Mouse (Mus musculus): ENCODE measurements around the gene E030018B13Rik. TPM values are rescaled to one million over a fixed set of nuclear protein-coding genes. Genes with fewer than 3 reads are reported as not detected.
A peak's percentile ranks its signal among the peaks of the same experiment; 100 is the strongest.

Gene E030018B13Rik
- total RNA-seq (2015; ENCODE audit: low replicate concordance), result not detected in 2 replicates
- total RNA-seq (2017; ENCODE audit: low replicate concordance), result not detected in 2 replicates

DNA sequence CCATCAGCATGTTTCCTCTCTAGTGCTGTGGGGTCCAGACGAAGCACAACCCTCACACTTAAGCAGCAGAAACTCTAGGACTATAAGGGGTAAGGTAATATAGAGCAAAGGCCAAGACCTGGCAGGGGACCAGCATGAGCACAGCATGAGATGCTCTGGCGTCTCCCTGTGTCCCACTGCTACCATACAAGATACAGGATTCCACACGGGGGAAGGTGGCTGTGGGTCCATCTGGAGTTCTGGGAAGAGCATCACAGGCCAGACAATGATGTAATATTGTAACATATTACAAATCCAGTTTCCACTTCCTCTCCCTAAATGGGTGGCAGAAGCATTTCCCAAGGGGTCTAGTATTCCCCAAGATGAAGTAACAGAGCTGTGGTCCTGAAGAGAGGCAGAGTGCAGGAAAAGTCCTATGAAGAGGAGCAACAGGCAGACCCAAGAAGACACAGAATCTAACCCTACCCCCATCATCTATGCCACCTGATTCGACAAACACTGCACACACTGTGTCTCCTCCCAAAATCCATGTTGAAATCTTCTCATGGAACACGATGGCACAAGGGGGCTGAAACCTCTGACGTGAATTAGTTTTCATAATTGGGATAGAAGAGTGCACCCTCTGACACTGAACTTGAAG is at the start of gene E030018B13Rik:
E030018B13Rik (plus strand) TSS at position 590 of the 640 bp plus-strand sequence.
- ATAC-seq (replicated peaks; ENCODE audit: low FRiP score, poor library complexity, severe bottlenecking), result no peak

DNA sequence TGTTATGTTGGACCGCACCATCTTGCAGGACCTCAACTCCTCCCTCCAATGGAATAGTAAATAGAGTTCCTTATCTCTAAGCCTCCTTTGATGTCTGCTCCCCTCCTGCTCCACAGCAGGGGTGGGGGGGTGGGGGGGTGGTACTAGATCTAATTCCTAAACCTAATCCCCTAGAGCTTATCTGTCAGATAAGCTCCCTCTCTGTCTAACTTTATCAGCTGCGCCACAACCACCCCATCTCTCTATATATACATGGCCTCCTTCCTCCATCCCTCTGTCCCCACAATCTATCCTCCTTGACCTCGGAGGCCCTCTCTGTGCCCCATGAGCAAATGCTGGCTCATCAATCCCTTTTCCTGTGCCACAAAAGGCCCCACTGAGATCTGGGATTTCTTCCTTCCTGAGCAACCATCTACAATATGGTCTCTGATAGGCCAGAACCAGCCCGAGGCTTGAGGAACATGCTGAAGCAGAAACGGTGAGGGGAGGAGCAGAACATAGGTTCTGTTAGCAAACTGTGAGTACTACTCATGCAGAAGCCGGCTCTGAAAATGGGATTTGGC is 48.2 kb upstream of the E030018B13Rik start:
- ATAC-seq (replicated peaks; ENCODE audit: low FRiP score, poor library complexity, severe bottlenecking), result no peak

DNA sequence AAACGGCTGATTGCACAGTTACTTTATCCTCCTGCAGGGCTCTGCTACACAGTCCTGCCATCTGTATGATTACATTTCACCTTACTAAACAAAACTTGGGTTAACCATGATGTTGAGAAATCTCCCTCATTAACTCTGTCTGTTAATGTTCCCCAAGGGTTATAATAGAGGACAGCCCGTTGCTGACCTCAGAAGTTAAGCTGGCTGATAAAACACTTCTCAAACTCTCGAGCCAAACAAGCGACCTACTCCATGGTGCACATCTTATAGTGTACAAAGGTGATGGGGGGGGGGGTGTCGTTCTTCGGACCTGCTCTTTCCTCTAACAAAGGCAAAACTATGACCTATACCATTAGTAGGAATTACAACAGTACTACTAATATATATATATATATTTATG is 45.0 kb upstream of the E030018B13Rik start:
- ATAC-seq (replicated peaks; ENCODE audit: low FRiP score, poor library complexity, severe bottlenecking), result no peak

DNA sequence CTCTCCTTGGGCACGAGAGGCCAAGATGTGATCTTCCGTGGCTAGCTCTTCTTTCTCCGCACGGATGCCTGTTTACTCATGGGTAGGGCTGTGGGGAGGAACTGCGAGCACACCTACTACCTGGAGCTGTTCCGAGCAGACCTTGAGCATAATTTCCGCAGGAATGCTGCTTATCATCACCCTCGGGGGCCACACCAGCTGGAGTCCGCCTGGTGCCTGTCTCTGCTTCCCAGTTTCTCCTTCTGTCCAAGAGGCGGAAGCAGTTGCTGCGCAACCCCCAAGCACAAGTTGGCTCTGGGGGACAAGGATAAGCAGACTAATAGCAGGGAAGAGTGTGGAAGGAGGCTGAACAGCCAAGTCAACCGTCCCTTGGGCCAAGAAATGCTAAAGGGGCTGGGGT is 42.8 kb upstream of the E030018B13Rik start:
- ATAC-seq (replicated peaks; ENCODE audit: low FRiP score, poor library complexity, severe bottlenecking), result no peak

DNA sequence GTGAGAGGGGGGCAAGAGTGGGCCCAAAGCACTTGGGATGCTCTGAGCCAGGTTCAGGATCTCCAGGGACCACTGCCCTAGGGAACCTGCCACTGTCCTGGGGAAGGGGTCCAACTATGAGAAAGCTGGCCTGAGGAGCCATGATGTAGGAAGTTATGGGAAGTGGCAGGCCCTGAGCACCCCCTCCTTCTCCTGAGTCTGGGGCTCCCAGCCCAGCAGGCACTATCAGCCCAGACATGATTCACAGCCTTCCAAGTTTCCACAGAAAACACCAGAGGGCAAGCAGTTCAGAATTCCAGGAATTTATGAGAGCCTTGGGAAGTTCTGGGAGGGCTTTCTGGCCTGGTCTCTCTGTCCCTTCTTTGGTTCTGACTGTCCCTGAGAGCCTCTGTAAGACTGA is 41.0 kb upstream of the E030018B13Rik start:
- no peak for ATAC-seq (replicated peaks; ENCODE audit: low FRiP score, poor library complexity, severe bottlenecking)

DNA sequence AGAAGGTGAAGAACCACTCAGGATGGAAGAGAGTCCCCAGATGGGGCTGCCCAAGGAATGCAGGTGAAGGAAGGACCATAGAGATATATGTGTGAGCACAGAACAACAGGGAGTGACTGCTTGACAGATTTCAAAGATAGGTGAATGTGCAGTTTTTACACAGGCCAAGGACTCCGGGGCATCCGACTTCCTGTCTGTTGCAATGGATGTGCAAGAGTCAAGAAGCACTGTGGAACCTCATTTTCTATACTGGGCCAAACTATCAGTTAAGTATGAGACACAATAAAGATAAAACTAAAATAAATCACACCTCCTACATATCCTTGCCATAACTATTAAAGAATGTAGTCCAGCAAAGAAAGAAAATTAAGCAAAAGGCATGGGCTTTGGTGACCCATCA is 40.0 kb upstream of the E030018B13Rik start:
- ATAC-seq (replicated peaks; ENCODE audit: low FRiP score, poor library complexity, severe bottlenecking), result no peak

DNA sequence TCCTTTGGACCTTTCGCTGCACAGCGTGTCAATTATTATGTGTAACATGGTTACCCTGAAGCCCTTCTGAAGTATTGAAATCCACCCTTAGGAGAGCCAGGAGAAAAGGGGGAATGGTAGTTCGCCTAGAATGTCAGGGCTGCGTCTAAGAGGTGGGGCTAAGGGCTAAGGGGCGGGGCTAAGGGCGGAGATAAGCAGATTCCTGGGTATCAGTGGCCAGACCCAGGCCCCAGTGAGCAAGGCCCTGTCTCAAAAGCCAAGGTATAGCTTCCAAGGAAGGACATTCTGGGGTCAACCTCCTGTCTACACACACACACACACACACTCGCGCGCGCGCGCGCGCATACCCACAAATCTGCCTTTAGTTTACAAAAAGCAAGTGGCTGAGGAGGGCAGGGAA is 39.0 kb upstream of the E030018B13Rik start:
- ATAC-seq (replicated peaks; ENCODE audit: low FRiP score, poor library complexity, severe bottlenecking), result no peak

DNA sequence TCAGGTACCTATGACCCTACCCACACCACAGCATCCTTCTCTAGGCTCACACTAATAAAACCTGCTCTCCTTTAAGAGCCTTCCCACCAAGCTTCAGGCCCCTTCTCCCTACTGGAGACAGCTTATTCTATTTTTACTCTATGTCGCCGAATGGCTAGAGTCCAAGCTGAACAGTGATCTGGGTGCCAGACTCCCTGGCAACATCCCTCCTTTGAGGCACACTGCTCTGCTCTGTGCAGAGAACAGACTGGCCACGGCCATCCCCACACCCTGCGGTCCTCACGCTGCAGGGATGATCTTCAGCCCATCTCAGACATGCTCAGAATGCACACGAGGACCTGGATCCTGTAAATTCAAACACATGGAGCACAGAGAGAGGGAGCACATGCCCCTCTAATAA is 37.1 kb upstream of the E030018B13Rik start:
- ATAC-seq (replicated peaks; ENCODE audit: low FRiP score, poor library complexity, severe bottlenecking), result no peak

DNA sequence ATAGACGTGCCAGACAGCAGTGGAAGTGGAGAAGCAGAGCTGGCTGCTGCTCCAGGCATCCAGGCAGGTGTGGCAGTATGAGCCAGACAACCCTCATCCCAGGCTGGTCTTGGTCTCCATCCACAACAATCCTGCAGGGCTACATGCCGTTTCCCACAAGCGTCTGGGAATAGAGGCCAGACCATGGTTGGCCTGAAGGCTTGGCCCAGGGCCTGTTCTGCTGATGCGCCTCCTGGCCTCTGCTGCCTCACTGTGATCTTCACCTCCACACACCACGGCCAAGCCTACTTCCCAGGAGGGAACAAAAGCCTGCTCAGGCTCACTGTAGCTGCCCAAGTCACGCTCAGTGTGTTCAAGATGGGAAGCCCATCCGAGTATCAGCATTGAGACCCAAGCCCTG is 33.9 kb upstream of the E030018B13Rik start:
- ATAC-seq (replicated peaks; ENCODE audit: low FRiP score, poor library complexity, severe bottlenecking), result no peak

DNA sequence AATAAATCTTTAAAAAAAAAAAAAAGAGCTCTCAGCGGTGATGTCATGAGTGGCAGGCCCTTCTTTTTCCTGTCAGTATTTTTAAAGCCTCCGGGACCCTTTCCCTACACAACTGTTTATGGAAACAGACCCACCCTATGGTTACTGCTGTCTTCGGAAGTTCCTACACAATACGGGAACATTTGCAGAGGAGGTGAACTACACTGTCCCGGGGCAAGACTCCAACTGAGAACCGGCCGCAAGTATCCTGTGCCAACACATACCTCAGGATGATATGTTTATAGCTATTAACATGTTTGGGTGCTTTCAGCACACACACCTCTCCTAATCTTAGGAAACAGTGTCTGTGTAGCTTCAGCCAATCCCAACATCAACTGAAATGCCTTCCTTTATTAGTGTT is 31.6 kb upstream of the E030018B13Rik start:
- ATAC-seq (replicated peaks; ENCODE audit: low FRiP score, poor library complexity, severe bottlenecking), result no peak

DNA sequence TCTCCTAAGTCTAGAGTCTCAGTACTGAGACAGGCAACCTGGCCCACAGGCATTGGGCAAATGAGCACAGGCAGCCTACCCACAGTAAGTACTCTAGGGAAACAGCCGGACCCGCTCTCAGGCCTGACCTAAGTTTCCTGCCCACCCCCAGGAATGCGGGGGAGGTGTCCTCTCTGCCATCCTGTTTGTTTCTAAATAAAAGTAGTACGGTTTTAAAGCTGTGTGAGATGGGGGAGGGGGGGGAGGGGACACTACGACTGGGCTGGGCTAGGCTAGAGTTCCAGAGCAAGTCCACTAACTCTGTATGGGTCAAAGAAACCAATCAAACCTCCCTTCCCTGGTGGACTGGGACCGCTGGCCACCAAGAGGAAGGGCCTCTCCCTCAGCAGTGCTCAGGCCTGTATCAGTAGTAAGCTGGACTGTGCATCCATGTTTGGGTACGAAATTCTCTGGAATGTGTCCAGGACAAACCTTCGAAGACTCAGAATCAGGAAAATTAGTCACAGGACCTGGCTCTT is 29.6 kb upstream of the E030018B13Rik start:
- no peak for ATAC-seq (replicated peaks; ENCODE audit: low FRiP score, poor library complexity, severe bottlenecking)

DNA sequence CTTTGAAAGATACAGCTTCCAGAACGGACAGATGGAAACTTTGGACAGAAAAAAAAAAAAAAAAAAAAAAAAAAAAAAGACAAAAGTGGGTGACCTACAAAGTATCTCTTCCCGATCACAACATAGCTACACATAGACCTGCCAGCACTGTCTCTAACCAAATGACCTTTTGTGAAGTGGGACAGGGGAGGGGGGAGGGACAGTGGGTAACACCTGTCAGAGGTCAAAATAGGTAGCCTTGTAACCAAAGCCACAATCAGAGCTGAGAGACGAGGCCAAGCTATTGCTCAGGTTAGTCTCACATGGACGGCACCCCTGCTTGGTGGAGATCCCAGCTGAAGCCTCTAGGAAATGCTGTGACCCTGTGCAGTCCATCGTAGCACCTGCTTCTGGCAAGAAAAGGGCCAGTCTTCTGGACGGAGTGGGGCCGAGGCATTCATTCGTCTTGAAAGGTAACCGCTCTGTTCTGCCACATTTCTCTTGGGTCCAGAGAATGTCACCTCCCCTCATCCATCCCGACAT is 29.0 kb upstream of the E030018B13Rik start:
- ATAC-seq (replicated peaks; ENCODE audit: low FRiP score, poor library complexity, severe bottlenecking), result no peak

DNA sequence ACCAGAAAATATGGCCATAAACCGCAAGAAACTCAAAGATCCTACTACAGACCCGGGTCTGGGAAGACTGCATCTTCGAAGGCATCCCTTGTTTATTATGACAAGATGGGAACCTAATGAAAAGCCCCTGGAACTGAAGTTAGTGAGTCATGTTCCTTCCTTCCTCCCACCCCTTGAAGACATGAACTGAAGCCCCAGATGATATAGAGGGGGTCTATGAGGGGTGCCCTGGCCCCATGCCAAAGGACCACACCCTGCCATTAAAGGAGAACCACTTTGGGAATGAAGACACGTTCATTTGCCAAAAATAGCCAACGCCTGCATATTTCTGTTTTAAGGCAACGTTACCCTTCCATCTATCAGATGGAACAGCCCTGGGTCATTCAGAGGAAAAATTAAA is 28.0 kb upstream of the E030018B13Rik start:
- no peak for ATAC-seq (replicated peaks; ENCODE audit: low FRiP score, poor library complexity, severe bottlenecking)

DNA sequence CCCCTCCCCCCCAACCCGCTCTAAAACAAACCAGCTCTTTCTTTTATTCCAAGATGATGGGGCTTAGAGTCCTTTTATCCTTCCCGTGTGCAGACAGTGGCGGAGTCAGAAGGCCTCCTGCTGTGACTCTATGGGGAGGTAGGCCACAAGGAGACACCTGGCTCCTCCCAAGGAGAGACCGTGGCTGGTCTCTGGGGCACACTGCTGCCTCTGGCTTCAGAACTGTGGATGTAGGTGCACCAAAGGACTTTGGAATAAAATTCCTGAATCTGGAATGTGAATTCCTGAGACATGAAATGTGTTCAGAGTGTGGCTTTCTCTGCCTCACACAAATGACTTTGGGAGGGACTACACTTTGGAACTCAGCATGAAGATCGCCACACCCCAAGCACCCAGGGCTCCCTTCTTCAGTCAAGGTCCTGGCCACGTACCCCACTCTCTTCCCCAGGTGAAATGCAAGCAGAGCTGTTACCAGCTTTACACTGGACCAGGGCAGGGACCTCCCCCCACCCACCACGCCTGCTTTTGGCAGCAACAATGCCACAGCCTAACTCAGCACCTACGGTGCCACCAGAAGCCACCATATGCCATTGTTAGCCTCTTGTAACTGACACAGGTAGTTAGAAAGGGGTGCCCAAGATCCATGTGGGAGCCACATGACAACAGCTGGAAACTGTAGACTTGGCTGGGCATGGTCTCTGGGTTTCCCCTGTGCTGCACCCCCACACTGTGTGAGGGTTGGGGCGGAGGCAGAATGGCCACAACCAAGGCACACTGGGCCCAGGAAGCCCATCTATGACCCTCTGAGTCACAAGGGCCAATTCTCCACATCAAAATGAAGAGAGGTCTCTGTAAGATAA is 27.3 kb upstream of the E030018B13Rik start:
- 0 out of 2 replicates have a peak, but pooled peaks have one; percentile 27 for ATAC-seq (replicated peaks; ENCODE audit: low FRiP score, poor library complexity, severe bottlenecking)

DNA sequence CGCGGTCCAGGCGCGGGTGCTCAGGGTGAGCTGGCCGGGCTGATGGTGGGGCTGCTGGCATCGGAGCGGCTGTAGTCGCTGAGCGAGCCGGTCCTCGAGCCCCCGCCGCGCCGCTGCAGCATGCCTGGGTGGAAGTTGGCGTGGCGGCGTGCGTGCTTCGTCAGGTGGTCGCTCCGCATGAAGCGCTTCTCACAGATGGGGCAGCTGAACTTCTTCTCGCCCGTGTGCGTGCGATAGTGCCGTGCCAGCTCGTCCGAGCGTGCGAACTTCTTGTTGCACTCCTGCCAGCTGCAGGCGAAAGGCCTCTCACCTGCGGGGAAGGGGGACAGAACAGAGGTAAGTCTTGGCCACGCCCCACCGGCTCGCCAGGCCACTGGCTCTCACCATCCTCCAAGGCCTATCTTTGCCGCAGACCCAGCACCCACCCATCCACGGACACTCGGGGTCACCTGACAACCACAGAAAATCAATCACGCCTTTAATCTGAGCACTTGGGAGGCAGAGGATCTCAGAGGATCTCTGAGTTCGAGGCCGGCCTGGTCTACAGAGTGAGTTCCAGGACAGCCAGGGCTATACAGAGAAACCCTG is 25.1 kb upstream of the E030018B13Rik start:
- ATAC-seq (replicated peaks; ENCODE audit: low FRiP score, poor library complexity, severe bottlenecking), result no peak

DNA sequence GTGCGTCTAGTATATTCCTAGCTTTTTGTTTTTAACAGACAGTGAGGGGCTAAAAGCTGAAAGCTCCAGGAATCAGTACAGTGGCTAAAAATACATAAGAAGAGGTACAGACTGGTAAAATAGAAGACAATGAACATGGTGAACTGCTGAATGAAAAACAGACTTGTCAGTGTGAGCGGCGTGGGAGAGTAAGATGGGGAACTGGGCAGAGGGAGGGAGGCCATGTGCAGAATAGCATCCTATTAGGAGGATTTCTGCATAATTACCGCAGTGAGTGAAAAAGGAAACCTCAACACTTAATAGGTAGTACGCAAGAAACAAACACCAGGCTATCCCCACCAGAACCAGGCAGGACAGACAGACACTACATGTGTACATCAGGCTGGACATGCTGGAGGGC is 23.5 kb upstream of the E030018B13Rik start:
- no peak for ATAC-seq (replicated peaks; ENCODE audit: low FRiP score, poor library complexity, severe bottlenecking)

DNA sequence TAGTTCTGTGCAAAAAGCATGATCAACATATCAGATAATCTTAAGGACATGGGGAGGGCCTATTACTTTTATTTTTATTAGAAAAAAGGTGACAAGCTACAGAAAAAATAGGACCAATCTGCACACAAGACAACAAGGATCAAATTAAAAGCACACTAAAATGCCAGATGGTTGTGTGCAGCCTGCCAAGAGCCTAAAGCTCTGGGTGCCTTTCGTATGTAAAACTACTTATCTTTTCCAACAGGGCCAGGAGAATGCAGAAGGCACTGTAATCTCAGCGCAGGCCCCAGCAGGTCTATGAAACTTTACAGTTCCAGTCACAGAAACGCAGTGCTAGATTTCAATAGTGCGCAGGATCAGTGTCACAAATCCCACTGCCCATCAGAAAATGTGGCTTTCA is 22.9 kb upstream of the E030018B13Rik start:
- no peak for ATAC-seq (replicated peaks; ENCODE audit: low FRiP score, poor library complexity, severe bottlenecking)

DNA sequence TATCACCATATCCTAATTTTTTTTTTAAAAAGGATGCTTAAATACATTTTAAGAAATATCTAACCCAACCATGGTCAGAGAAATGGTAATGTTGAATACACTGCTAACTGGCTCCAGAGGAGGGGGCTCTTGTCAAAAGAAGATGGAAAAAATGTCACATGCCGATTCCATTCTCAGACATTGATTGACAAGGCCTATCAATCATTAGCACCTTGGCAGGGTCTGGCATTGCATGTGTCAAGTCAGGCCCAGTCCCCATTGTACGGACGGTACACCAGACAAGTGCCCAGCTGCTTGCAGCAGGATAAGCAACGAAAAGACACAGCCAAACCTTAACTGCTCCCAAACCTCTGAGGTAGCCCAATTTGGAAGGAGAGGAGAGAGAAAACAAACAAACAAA is 22.0 kb upstream of the E030018B13Rik start:
- no peak for ATAC-seq (replicated peaks; ENCODE audit: low FRiP score, poor library complexity, severe bottlenecking)

DNA sequence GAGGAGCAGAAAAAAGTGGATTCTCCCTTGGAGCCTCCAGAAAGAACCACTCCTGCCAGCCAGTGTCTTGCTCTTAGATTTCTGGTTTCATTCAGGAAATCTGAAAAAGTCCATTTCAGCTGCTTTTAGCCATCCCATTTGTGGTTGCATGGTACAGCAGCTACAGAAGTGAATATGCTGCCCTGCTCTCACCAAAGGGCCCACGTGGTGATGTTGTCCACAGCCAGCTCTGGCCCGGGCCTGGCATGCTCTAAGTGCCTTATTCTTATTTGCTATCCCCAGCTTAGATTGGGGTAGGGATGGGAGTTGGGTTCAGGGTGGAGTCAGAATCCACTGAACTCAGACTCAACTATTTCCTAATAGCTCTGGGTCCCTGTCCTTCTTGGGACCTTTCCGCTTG is 21.4 kb upstream of the E030018B13Rik start:
- ATAC-seq (replicated peaks; ENCODE audit: low FRiP score, poor library complexity, severe bottlenecking), result no peak
